Mouse (Mus musculus): ENCODE measurements around the gene Egf. TPM values are rescaled to one million over a fixed set of nuclear protein-coding genes. Genes with fewer than 3 reads are reported as not detected.
A peak's percentile ranks its signal among the peaks of the same experiment; 100 is the strongest.

Gene Egf
- polyA plus RNA-seq, 1 experiment from 2014 or later, result 2.2 TPM

- Histone ChIP-seq H3K27ac (ENCODE audit: low read length) (no peak overlapping the region), H3K36me3 (ENCODE audit: control insufficient read depth, insufficient read depth, low read length) (peaks cover 2% of the 10 kb centered on the region; the same call in 1 of the 2 replicates), H3K4me2 (ENCODE audit: low read length) (no peak overlapping the region), H3K4me3 (ENCODE audit: low read depth, low read length) (no peak overlapping the region), H3K9me3 (replicated peaks; ENCODE audit: control insufficient read depth, low read length, poor library complexity, severe bottlenecking) (no peaks in the 10 kb centered on the region), H3K9ac (ENCODE audit: low read depth, low read length) (no peak overlapping the region), H3K27me3 (ENCODE audit: control insufficient read depth, insufficient read depth, low read depth, low read length) (no peaks in the 10 kb centered on the region), H3K4me1 (ENCODE audit: control insufficient read depth, insufficient read depth, low read length) (no peaks in the 10 kb centered on the region)
- WGBS, result 90% methylated on average over 8 of the region's 8 CpGs
- ATAC-seq, result no peak
Measured at GRCm38 (mm10) chr3:129695943-129696342, 59.2 kb downstream of the Egf start.

GRCm38 (mm10) chr3:129693581-129693980 lies 61.5 kb downstream of the Egf start:
- Histone ChIP-seq H3K4me1 (ENCODE audit: control insufficient read depth, insufficient read depth, low read length) (no peaks in the 10 kb centered on the region), H3K9me3 (replicated peaks; ENCODE audit: control insufficient read depth, low read length, poor library complexity, severe bottlenecking) (no peaks in the 10 kb centered on the region), H3K27ac (ENCODE audit: low read length) (no peak overlapping the region), H3K4me3 (ENCODE audit: low read depth, low read length) (no peak overlapping the region), H3K9ac (ENCODE audit: low read depth, low read length) (no peak overlapping the region), H3K36me3 (ENCODE audit: control insufficient read depth, insufficient read depth, low read length) (no peaks in the 10 kb centered on the region; the same call in 1 of the 2 replicates), H3K27me3 (ENCODE audit: control insufficient read depth, insufficient read depth, low read depth, low read length) (no peaks in the 10 kb centered on the region), H3K4me2 (ENCODE audit: low read length) (no peak overlapping the region)
- no peak for ATAC-seq
- 65% methylated on average over 4 of the region's 4 CpGs for WGBS

DNA sequence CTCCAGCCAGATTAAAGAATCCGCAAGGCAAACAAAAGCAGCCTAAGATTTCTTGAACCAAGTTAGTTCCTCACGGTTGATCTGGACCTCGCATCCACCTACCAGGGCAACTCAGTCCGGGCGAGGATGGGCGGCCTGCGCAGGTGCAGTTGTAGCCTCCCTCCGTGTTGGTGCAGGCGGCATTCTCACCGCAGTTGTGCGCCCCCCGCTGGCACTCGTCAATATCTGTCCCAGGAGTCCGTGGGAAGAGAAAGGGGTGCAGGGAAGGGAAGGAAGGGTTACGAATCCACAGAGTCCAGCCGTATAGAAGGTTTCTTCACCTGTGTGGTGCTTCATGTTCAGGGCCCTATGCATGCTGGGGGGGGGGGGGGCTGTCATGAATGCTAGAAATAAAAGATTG lies 62.3 kb downstream of the Egf start:
- Histone ChIP-seq H3K27me3 (ENCODE audit: control insufficient read depth, insufficient read depth, low read depth, low read length) (no peaks in the 10 kb centered on the region), H3K36me3 (ENCODE audit: control insufficient read depth, insufficient read depth, low read length) (no peaks in the 10 kb centered on the region; the same call in 1 of the 2 replicates), H3K9ac (ENCODE audit: low read depth, low read length) (no peak overlapping the region), H3K4me3 (ENCODE audit: low read depth, low read length) (no peak overlapping the region), H3K4me2 (ENCODE audit: low read length) (no peak overlapping the region), H3K4me1 (ENCODE audit: control insufficient read depth, insufficient read depth, low read length) (no peaks in the 10 kb centered on the region), H3K9me3 (replicated peaks; ENCODE audit: control insufficient read depth, low read length, poor library complexity, severe bottlenecking) (no peaks in the 10 kb centered on the region), H3K27ac (ENCODE audit: low read length) (no peak overlapping the region)
- 54% methylated on average over 16 of the region's 16 CpGs for WGBS
- ATAC-seq, result no peak

DNA sequence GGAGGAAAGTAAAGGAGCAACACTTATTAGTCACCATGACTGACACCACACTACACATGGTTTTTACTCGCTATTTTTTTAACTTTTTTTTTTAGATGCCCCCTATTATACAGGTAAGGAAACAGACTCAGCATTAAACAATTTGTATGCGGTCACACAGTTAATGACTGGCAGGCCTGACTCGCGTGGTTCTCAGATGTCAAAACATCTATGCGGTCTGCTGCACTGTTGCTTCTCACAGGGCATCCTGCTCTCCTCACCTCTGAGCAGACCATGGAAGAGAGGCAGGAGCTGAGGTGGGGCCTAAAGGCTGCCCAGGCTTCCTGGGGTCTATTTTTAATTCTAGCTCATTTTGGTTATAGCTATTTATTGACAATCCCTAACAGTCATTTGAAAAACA lies 67.7 kb downstream of the Egf start:
- Histone ChIP-seq H3K9me3 (replicated peaks; ENCODE audit: control insufficient read depth, low read length, poor library complexity, severe bottlenecking) (no peaks in the 10 kb centered on the region), H3K27me3 (ENCODE audit: control insufficient read depth, insufficient read depth, low read depth, low read length) (no peaks in the 10 kb centered on the region), H3K36me3 (ENCODE audit: control insufficient read depth, insufficient read depth, low read length) (no peaks in the 10 kb centered on the region), H3K4me3 (ENCODE audit: low read depth, low read length) (no peak overlapping the region), H3K4me1 (ENCODE audit: control insufficient read depth, insufficient read depth, low read length) (no peaks in the 10 kb centered on the region), H3K27ac (ENCODE audit: low read length) (no peak overlapping the region), H3K4me2 (ENCODE audit: low read length) (no peak overlapping the region), H3K9ac (ENCODE audit: low read depth, low read length) (no peak overlapping the region)
- 73% methylated on average over 5 of the region's 5 CpGs for WGBS
- ATAC-seq, result no peak

DNA sequence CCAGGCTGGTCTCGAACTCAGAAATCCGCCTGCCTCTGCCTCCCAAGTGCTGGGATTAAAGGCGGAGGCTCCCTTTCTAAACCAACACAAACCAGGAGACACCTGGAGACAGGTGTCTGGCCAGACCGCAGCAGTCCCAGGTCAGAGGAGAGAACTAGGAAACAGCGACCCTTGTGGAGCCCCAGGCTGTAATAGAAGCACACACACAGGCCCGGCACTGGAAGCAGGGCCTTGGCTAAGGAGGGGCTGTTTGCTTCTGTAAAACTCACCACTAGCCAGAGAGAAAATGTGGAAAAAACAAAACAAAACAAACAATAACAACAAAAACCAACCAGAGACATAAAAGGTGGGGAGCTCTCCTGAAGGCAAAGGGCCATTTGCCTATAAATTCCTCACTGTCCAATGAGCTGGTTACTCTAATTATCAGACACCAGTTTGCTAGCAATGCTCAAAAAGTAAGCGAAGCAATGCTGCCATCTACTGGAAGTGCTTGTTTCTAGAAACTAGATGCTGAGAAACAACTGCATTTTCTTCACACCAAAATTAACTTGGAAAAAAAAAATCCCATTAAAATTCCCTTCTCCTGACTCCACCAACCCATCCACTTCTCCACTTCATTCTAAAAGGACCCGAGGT lies 68.3 kb downstream of the Egf start:
- Histone ChIP-seq H3K4me3 (ENCODE audit: low read depth, low read length) (no peak overlapping the region), H3K9me3 (replicated peaks; ENCODE audit: control insufficient read depth, low read length, poor library complexity, severe bottlenecking) (no peaks in the 10 kb centered on the region), H3K4me1 (ENCODE audit: control insufficient read depth, insufficient read depth, low read length) (no peaks in the 10 kb centered on the region), H3K4me2 (ENCODE audit: low read length) (no peak overlapping the region), H3K27me3 (ENCODE audit: control insufficient read depth, insufficient read depth, low read depth, low read length) (no peaks in the 10 kb centered on the region), H3K27ac (ENCODE audit: low read length) (no peak overlapping the region), H3K36me3 (ENCODE audit: control insufficient read depth, insufficient read depth, low read length) (no peaks in the 10 kb centered on the region), H3K9ac (ENCODE audit: low read depth, low read length) (no peak overlapping the region)
- WGBS, result 63% methylated on average over 8 of the region's 8 CpGs
- ATAC-seq, result peak; percentile 66; the same call in 1 of the 2 replicates

DNA sequence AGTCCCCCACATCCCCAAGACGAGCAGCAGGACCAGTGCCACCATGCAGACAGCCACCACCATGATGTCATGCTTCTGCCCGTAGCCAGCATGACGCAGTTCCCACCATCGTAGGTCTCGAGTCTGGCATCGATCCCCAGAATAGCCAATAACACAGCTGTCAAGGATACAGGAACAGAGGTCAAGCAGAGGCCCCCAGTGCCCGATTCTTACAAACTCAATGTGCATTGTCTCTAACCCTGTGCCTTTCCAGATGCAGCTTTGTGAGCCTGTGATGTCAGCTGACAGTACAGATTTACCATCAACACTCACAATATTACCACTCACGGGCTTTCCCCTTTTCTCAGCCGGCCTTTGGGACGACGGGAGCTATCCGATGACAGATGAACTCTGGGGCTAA lies 68.9 kb downstream of the Egf start:
- H3K4me3 ChIP-seq (ENCODE audit: low read depth, low read length), result no peak overlapping the region
- no peak for ATAC-seq
- H3K27me3 ChIP-seq (ENCODE audit: control insufficient read depth, insufficient read depth, low read depth, low read length), result no peaks in the 10 kb centered on the region
- H3K9ac ChIP-seq (ENCODE audit: low read depth, low read length), result no peak overlapping the region
- no peak overlapping the region for H3K27ac ChIP-seq (ENCODE audit: low read length)
- no peaks in the 10 kb centered on the region for H3K4me1 ChIP-seq (ENCODE audit: control insufficient read depth, insufficient read depth, low read length)
- H3K36me3 ChIP-seq (ENCODE audit: control insufficient read depth, insufficient read depth, low read length), result no peaks in the 10 kb centered on the region
- no peaks in the 10 kb centered on the region for H3K9me3 ChIP-seq (replicated peaks; ENCODE audit: control insufficient read depth, low read length, poor library complexity, severe bottlenecking)
- WGBS, result 90% methylated on average over 12 of the region's 12 CpGs
- no peak overlapping the region for H3K4me2 ChIP-seq (ENCODE audit: low read length)

DNA sequence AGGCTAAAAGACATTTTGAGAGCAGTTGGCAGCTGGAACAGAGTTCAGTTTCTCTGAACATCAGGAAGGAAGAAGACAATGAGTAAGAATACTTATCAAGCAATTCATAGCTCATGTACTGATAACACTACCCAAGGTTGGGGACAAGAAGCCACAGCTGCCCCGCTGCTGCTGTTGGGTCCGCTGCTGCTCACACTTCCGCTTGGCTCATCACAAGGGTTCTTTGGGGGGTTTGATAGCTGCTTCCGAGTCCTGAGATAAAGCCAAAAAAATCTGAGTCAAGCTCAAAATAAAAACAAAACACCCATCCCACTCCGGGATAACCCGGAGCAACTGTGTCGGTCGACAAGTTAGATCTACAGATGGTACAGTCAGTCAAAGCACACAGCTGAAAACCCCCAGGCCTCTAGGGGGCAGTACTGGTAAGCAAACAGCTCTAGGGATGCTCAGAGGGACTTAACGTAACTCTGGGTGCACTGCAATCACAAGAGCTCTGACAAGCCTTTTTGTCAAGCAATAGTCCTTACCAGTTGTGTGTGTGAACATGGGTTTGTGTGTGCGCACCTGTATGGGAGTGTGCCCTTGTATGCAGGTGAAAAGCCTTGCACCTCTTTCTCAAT lies 71.9 kb downstream of the Egf start:
- Histone ChIP-seq H3K4me3 (ENCODE audit: low read depth, low read length) (no peak overlapping the region), H3K36me3 (ENCODE audit: control insufficient read depth, insufficient read depth, low read length) (no peaks in the 10 kb centered on the region), H3K9me3 (replicated peaks; ENCODE audit: control insufficient read depth, low read length, poor library complexity, severe bottlenecking) (no peaks in the 10 kb centered on the region), H3K9ac (ENCODE audit: low read depth, low read length) (no peak overlapping the region), H3K4me2 (ENCODE audit: low read length) (no peak overlapping the region), H3K27me3 (ENCODE audit: control insufficient read depth, insufficient read depth, low read depth, low read length) (no peaks in the 10 kb centered on the region), H3K4me1 (ENCODE audit: control insufficient read depth, insufficient read depth, low read length) (no peaks in the 10 kb centered on the region), H3K27ac (ENCODE audit: low read length) (no peak overlapping the region)
- ATAC-seq, result no peak
- 92% methylated on average over 10 of the region's 10 CpGs for WGBS

DNA sequence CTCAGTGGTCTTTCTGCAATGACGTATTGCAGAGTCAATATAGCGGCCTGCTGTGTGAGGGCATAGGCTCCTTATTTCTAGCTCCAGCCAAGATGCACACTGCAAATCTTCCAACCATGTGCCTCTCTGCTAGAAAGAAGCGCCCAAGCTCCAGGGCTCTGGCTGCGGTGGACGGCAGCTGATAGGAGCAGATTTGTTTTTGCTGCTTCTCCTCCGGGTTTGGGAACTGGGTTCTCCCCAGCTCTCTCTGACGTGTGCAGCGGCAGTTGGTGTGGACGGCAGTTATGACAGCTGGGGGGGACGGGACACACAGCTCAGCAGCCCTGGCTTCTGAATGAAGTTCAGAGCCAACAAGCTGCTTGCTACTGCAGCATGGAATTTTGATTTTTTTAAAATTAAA lies 72.7 kb downstream of the Egf start:
- Histone ChIP-seq H3K27me3 (ENCODE audit: control insufficient read depth, insufficient read depth, low read depth, low read length) (no peaks in the 10 kb centered on the region), H3K36me3 (ENCODE audit: control insufficient read depth, insufficient read depth, low read length) (no peaks in the 10 kb centered on the region), H3K4me3 (ENCODE audit: low read depth, low read length) (no peak overlapping the region), H3K27ac (ENCODE audit: low read length) (no peak overlapping the region), H3K9me3 (replicated peaks; ENCODE audit: control insufficient read depth, low read length, poor library complexity, severe bottlenecking) (no peaks in the 10 kb centered on the region), H3K9ac (ENCODE audit: low read depth, low read length) (no peak overlapping the region), H3K4me2 (ENCODE audit: low read length) (no peak overlapping the region), H3K4me1 (ENCODE audit: control insufficient read depth, insufficient read depth, low read length) (no peaks in the 10 kb centered on the region)
- WGBS, result 90% methylated on average over 10 of the region's 10 CpGs
- no peak for ATAC-seq

GRCm38 (mm10) chr3:129681841-129682240 lies 73.3 kb downstream of the Egf start:
- H3K9me3 ChIP-seq (replicated peaks; ENCODE audit: control insufficient read depth, low read length, poor library complexity, severe bottlenecking), result no peaks in the 10 kb centered on the region
- no peaks in the 10 kb centered on the region for H3K36me3 ChIP-seq (ENCODE audit: control insufficient read depth, insufficient read depth, low read length)
- no peaks in the 10 kb centered on the region for H3K27me3 ChIP-seq (ENCODE audit: control insufficient read depth, insufficient read depth, low read depth, low read length)
- no peak for ATAC-seq
- 90% methylated on average over 4 of the region's 4 CpGs for WGBS
- H3K4me3 ChIP-seq (ENCODE audit: low read depth, low read length), result no peak overlapping the region
- H3K27ac ChIP-seq (ENCODE audit: low read length), result no peak overlapping the region
- no peaks in the 10 kb centered on the region for H3K4me1 ChIP-seq (ENCODE audit: control insufficient read depth, insufficient read depth, low read length)
- no peak overlapping the region for H3K4me2 ChIP-seq (ENCODE audit: low read length)
- H3K9ac ChIP-seq (ENCODE audit: low read depth, low read length), result no peak overlapping the region

Data from midbrain, embryonic 16.5 days (tissue).